In genomic region chr7:19290969-19291596, GRCm38 (mm10) we compare ENCODE assay signal across 8 mouse cellular contexts. TPM values are rescaled to one million over a fixed set of nuclear protein-coding genes. Genes with fewer than 3 reads are reported as not detected.
DNase-seq lines count a peak whose midpoint lies in the region; ATAC-seq and TF ChIP-seq lines count a peak whose summit lies in the region.

No protein-coding gene starts in this region.

- no peak for TF ChIP-seq CTCF in heart, postnatal 0 days (IDR thresholded peaks at IDR 0.05; ENCODE audit: low read depth)
- no peak for TF ChIP-seq CTCF in liver, adult 2 months (IDR thresholded peaks at IDR 0.05; ENCODE audit: low read depth, low read length)

- H3K4me2 ChIP-seq in kidney, embryonic 16.5 days (replicated peaks; ENCODE audit: low read depth, low read length), result peak overlapping the region; percentile 56
- peak overlapping the region; percentile 54 for H3K4me2 ChIP-seq in embryonic facial prominence, embryonic 14.5 days (ENCODE audit: low read depth, low read length)
- H3K4me2 ChIP-seq in heart, postnatal 0 days (ENCODE audit: low read depth, low read length), result peak overlapping the region; percentile 66
- peak overlapping the region; percentile 49 for H3K4me2 ChIP-seq in neural tube, embryonic 13.5 days

- 2% methylated on average over 20 of the region's 20 CpGs for WGBS in kidney, embryonic 16.5 days
- 2% methylated on average over 20 of the region's 20 CpGs for WGBS in embryonic facial prominence, embryonic 14.5 days
- WGBS in heart, postnatal 0 days, result 2% methylated on average over 20 of the region's 20 CpGs
- WGBS in liver, adult 2 months, result 6% methylated on average over 20 of the region's 20 CpGs
- 1% methylated on average over 20 of the region's 20 CpGs for WGBS in neural tube, embryonic 13.5 days

- TF ChIP-seq EP300 in heart, postnatal 0 days (IDR thresholded peaks at IDR 0.05; ENCODE audit: low read depth), result no peak

- ATAC-seq in kidney, embryonic 16.5 days (ENCODE audit: low FRiP score, low TSS enrichment), result 0 out of 2 replicates have a peak, but pooled peaks have one; percentile 14
- ATAC-seq in embryonic facial prominence, embryonic 14.5 days (ENCODE audit: low read depth), result peak; percentile 70; the same call in 1 of the 2 replicates
- peak; percentile 75 for ATAC-seq in heart, postnatal 0 days (ENCODE audit: insufficient read depth, low read depth)
- peak; percentile 20; the same call in 1 of the 2 replicates for ATAC-seq in neural tube, embryonic 13.5 days (ENCODE audit: low read depth)
- ATAC-seq in activated CD4-positive, CD25-positive, alpha-beta regulatory T cell, adult 4 months, result no peak

- H3K27me3 ChIP-seq in kidney, embryonic 16.5 days (ENCODE audit: insufficient read depth, low read length), result no peaks in the 10 kb centered on the region
- no peaks in the 10 kb centered on the region for H3K27me3 ChIP-seq in embryonic facial prominence, embryonic 14.5 days (replicated peaks; ENCODE audit: control insufficient read depth, insufficient read depth, low read length)
- H3K27me3 ChIP-seq in heart, postnatal 0 days (ENCODE audit: control insufficient read depth, insufficient read depth, low read length), result no peaks in the 10 kb centered on the region
- H3K27me3 ChIP-seq in liver, adult 2 months (ENCODE audit: control insufficient read depth, insufficient read depth, low read length), result no peaks in the 10 kb centered on the region
- H3K27me3 ChIP-seq in neural tube, embryonic 13.5 days, result no peaks in the 10 kb centered on the region

- TF ChIP-seq POLR2A in liver, adult 2 months (IDR thresholded peaks at IDR 0.05; ENCODE audit: extremely low read depth, insufficient read depth, low read length), result no peak

- H3K4me3 ChIP-seq in kidney, embryonic 16.5 days (ENCODE audit: low read length), result peak overlapping the region; percentile 41
- H3K4me3 ChIP-seq in embryonic facial prominence, embryonic 14.5 days (ENCODE audit: low read depth, low read length), result peak overlapping the region; percentile 37
- H3K4me3 ChIP-seq in heart, postnatal 0 days (ENCODE audit: low read depth, low read length), result peak overlapping the region; percentile 55
- H3K4me3 ChIP-seq in liver, adult 2 months (ENCODE audit: insufficient read depth, low read depth, low read length), result peak overlapping the region; percentile 30
- H3K4me3 ChIP-seq in neural tube, embryonic 13.5 days, result peak overlapping the region; percentile 19

- no peaks in the 10 kb centered on the region for H3K79me2 ChIP-seq in liver, adult 2 months (ENCODE audit: control insufficient read depth, insufficient read depth, low read length)

- no peak for DNase-seq in kidney, adult 9 months
- peak; percentile 60 for DNase-seq in embryonic facial prominence, embryonic 14.5 days (ENCODE audit: low spot score)
- peak; percentile 57 for DNase-seq in heart, postnatal 0 days (ENCODE audit: low spot score)
- no peak for DNase-seq in liver, adult 2 months (ENCODE audit: extremely low read depth, low read depth, low spot score)
- no peak for DNase-seq in right cerebral cortex, postnatal 36 days (ENCODE audit: low spot score in 2 of 2)

- no peaks in the 10 kb centered on the region for H3K9me3 ChIP-seq in kidney, embryonic 16.5 days (ENCODE audit: low read length)
- no peaks in the 10 kb centered on the region for H3K9me3 ChIP-seq in embryonic facial prominence, embryonic 14.5 days (ENCODE audit: control insufficient read depth, low read length)
- H3K9me3 ChIP-seq in heart, postnatal 0 days (replicated peaks; ENCODE audit: control insufficient read depth, low read length), result no peaks in the 10 kb centered on the region
- no peaks in the 10 kb centered on the region for H3K9me3 ChIP-seq in neural tube, embryonic 13.5 days

- no peak overlapping the region for H3K27ac ChIP-seq in kidney, embryonic 16.5 days (ENCODE audit: low read length)
- H3K27ac ChIP-seq in embryonic facial prominence, embryonic 14.5 days (replicated peaks; ENCODE audit: low read depth, low read length), result peak overlapping the region; percentile 45
- H3K27ac ChIP-seq in heart, postnatal 0 days (ENCODE audit: low read depth), result peak overlapping the region; percentile 71
- H3K27ac ChIP-seq in liver, adult 2 months (replicated peaks; ENCODE audit: insufficient read depth, low read depth, low read length), result no peak overlapping the region
- peak overlapping the region; percentile 33; the same call in 1 of the 2 replicates for H3K27ac ChIP-seq in neural tube, embryonic 13.5 days (replicated peaks)

- H3K9ac ChIP-seq in kidney, embryonic 16.5 days (replicated peaks; ENCODE audit: low read length), result peak overlapping the region; percentile 48
- H3K9ac ChIP-seq in embryonic facial prominence, embryonic 14.5 days (ENCODE audit: low read depth, low read length), result peak overlapping the region; percentile 58
- H3K9ac ChIP-seq in heart, postnatal 0 days (replicated peaks; ENCODE audit: low read depth, low read length), result peak overlapping the region; percentile 51
- H3K9ac ChIP-seq in liver, adult 2 months (ENCODE audit: low read depth, low read length), result no peak overlapping the region
- peak overlapping the region; percentile 58 for H3K9ac ChIP-seq in neural tube, embryonic 13.5 days

- peaks cover 5% of the 10 kb centered on the region for H3K4me1 ChIP-seq in kidney, embryonic 16.5 days (ENCODE audit: insufficient read depth, low read length)
- peaks cover 10% of the 10 kb centered on the region for H3K4me1 ChIP-seq in embryonic facial prominence, embryonic 14.5 days (ENCODE audit: control insufficient read depth, insufficient read depth, low read length)
- 0 out of 2 replicates have a peak, but pooled peaks cover 3% of the 10 kb centered on the region for H3K4me1 ChIP-seq in heart, postnatal 0 days (ENCODE audit: control insufficient read depth, insufficient read depth)
- H3K4me1 ChIP-seq in liver, adult 2 months (ENCODE audit: control insufficient read depth, insufficient read depth, low read length), result no peaks in the 10 kb centered on the region
- H3K4me1 ChIP-seq in neural tube, embryonic 13.5 days (replicated peaks), result peaks cover 17% of the 10 kb centered on the region

- H3K36me3 ChIP-seq in kidney, embryonic 16.5 days (ENCODE audit: insufficient read depth, low read length), result no peaks in the 10 kb centered on the region
- no peaks in the 10 kb centered on the region for H3K36me3 ChIP-seq in embryonic facial prominence, embryonic 14.5 days (ENCODE audit: control insufficient read depth, insufficient read depth, low read length)
- no peaks in the 10 kb centered on the region for H3K36me3 ChIP-seq in heart, postnatal 0 days (replicated peaks; ENCODE audit: control insufficient read depth, insufficient read depth, low read length)
- H3K36me3 ChIP-seq in liver, adult 2 months (ENCODE audit: control insufficient read depth, insufficient read depth, low read length), result no peaks in the 10 kb centered on the region
- H3K36me3 ChIP-seq in neural tube, embryonic 13.5 days, result peaks cover 75% of the 10 kb centered on the region

RNA-seq across cellular contexts. Expression of gene Rtn2, which starts 8.7 kb away (rescaled TPM):
- 8.0 and 9.4 TPM in 2 replicates for polyA plus RNA-seq in kidney, embryonic 16.5 days (2015; fragmentation: Nextera tagmentation; extraction: Ambion mirVana)
- polyA plus RNA-seq in embryonic facial prominence, embryonic 14.5 days (2014; fragmentation: Nextera tagmentation; extraction: Ambion mirVana), result 53.7 and 57.0 TPM in 2 replicates
- total RNA-seq in heart, postnatal 0 days (2014; rRNA removed; ENCODE audit: low replicate concordance), result 80.7 and 108 TPM in 2 replicates
- 51.7 and 53.6 TPM in 2 replicates for polyA plus RNA-seq in heart, postnatal 0 days (2015; fragmentation: Nextera tagmentation; extraction: Ambion mirVana)
- 0.27 and 0.65 TPM in 2 replicates for total RNA-seq in liver, adult 2 months (2014; rRNA removed)
- 0.62 and 1.1 TPM in 2 replicates for polyA plus RNA-seq in liver, adult 2 months (2012; rRNA removed)
- polyA plus RNA-seq in neural tube, embryonic 13.5 days (2015; fragmentation: Nextera tagmentation; extraction: Ambion mirVana), result 103 and 117 TPM in 2 replicates
- polyA plus RNA-seq in activated CD4-positive, CD25-positive, alpha-beta regulatory T cell, adult 4 months (2017; shearing (Covaris generic)), result not detected

RNA-seq across cellular contexts. Expression of gene Ppm1n, which starts 11.2 kb away (rescaled TPM):
- 0.22 TPM in 1 of 2 replicates, not detected in the other for polyA plus RNA-seq in kidney, embryonic 16.5 days (2015; fragmentation: Nextera tagmentation; extraction: Ambion mirVana)
- polyA plus RNA-seq in embryonic facial prominence, embryonic 14.5 days (2014; fragmentation: Nextera tagmentation; extraction: Ambion mirVana), result 0.49 TPM in 1 of 2 replicates, not detected in the other
- not detected in 2 replicates for total RNA-seq in heart, postnatal 0 days (2014; rRNA removed; ENCODE audit: low replicate concordance)
- polyA plus RNA-seq in heart, postnatal 0 days (2015; fragmentation: Nextera tagmentation; extraction: Ambion mirVana), result 0.47 and 0.56 TPM in 2 replicates
- 0.20 TPM in 1 of 2 replicates, not detected in the other for total RNA-seq in liver, adult 2 months (2014; rRNA removed)
- polyA plus RNA-seq in liver, adult 2 months (2012; rRNA removed), result 0.13 TPM in 1 of 2 replicates, not detected in the other
- polyA plus RNA-seq in neural tube, embryonic 13.5 days (2015; fragmentation: Nextera tagmentation; extraction: Ambion mirVana), result 0.41 and 0.59 TPM in 2 replicates
- polyA plus RNA-seq in activated CD4-positive, CD25-positive, alpha-beta regulatory T cell, adult 4 months (2017; shearing (Covaris generic)), result 1 to 10 TPM; 1.1 to 1.2 TPM

RNA-seq across cellular contexts. Expression of gene Fosb, which starts 18.8 kb away (rescaled TPM):
- 0.17 and 0.22 TPM in 2 replicates for polyA plus RNA-seq in kidney, embryonic 16.5 days (2015; fragmentation: Nextera tagmentation; extraction: Ambion mirVana)
- polyA plus RNA-seq in embryonic facial prominence, embryonic 14.5 days (2014; fragmentation: Nextera tagmentation; extraction: Ambion mirVana), result 0.15 and 0.28 TPM in 2 replicates
- 0.39 and 0.80 TPM in 2 replicates for total RNA-seq in heart, postnatal 0 days (2014; rRNA removed; ENCODE audit: low replicate concordance)
- 0.05 and 0.10 TPM in 2 replicates for polyA plus RNA-seq in heart, postnatal 0 days (2015; fragmentation: Nextera tagmentation; extraction: Ambion mirVana)
- 0.07 and 0.09 TPM in 2 replicates for total RNA-seq in liver, adult 2 months (2014; rRNA removed)
- polyA plus RNA-seq in liver, adult 2 months (2012; rRNA removed), result 0.06 and 0.11 TPM in 2 replicates
- 0.06 and 0.19 TPM in 2 replicates for polyA plus RNA-seq in neural tube, embryonic 13.5 days (2015; fragmentation: Nextera tagmentation; extraction: Ambion mirVana)
- polyA plus RNA-seq in activated CD4-positive, CD25-positive, alpha-beta regulatory T cell, adult 4 months (2017; shearing (Covaris generic)), result 1 to 10 TPM in 1 of 2 experiments, under 1 TPM in 1; 0.79 to 1.1 TPM

RNA-seq across cellular contexts. Expression of gene Vasp, which starts 19.5 kb away (rescaled TPM):
- polyA plus RNA-seq in kidney, embryonic 16.5 days (2015; fragmentation: Nextera tagmentation; extraction: Ambion mirVana), result 81.0 and 86.9 TPM in 2 replicates
- 70.0 and 70.7 TPM in 2 replicates for polyA plus RNA-seq in embryonic facial prominence, embryonic 14.5 days (2014; fragmentation: Nextera tagmentation; extraction: Ambion mirVana)
- total RNA-seq in heart, postnatal 0 days (2014; rRNA removed; ENCODE audit: low replicate concordance), result 115 and 127 TPM in 2 replicates
- polyA plus RNA-seq in heart, postnatal 0 days (2015; fragmentation: Nextera tagmentation; extraction: Ambion mirVana), result 67.7 and 72.2 TPM in 2 replicates
- 6.3 and 11.3 TPM in 2 replicates for total RNA-seq in liver, adult 2 months (2014; rRNA removed)
- polyA plus RNA-seq in liver, adult 2 months (2012; rRNA removed), result 24.2 and 37.1 TPM in 2 replicates
- polyA plus RNA-seq in neural tube, embryonic 13.5 days (2015; fragmentation: Nextera tagmentation; extraction: Ambion mirVana), result 41.2 and 46.3 TPM in 2 replicates
- polyA plus RNA-seq in activated CD4-positive, CD25-positive, alpha-beta regulatory T cell, adult 4 months (2017; shearing (Covaris generic)), result 100 to 1,000 TPM in 1 of 2 experiments, 10 to 100 TPM in 1; 96.0 to 113 TPM

RNA-seq across cellular contexts. Expression of gene Ercc1, which starts 53.5 kb away (rescaled TPM):
- 81.8 and 86.1 TPM in 2 replicates for polyA plus RNA-seq in kidney, embryonic 16.5 days (2015; fragmentation: Nextera tagmentation; extraction: Ambion mirVana)
- polyA plus RNA-seq in embryonic facial prominence, embryonic 14.5 days (2014; fragmentation: Nextera tagmentation; extraction: Ambion mirVana), result 64.0 and 75.1 TPM in 2 replicates
- 26.2 and 40.5 TPM in 2 replicates for total RNA-seq in heart, postnatal 0 days (2014; rRNA removed; ENCODE audit: low replicate concordance)
- 55.2 and 61.0 TPM in 2 replicates for polyA plus RNA-seq in heart, postnatal 0 days (2015; fragmentation: Nextera tagmentation; extraction: Ambion mirVana)
- total RNA-seq in liver, adult 2 months (2014; rRNA removed), result 6.5 and 6.6 TPM in 2 replicates
- 8.5 and 9.4 TPM in 2 replicates for polyA plus RNA-seq in liver, adult 2 months (2012; rRNA removed)
- polyA plus RNA-seq in neural tube, embryonic 13.5 days (2015; fragmentation: Nextera tagmentation; extraction: Ambion mirVana), result 90.7 and 96.1 TPM in 2 replicates
- 10 to 100 TPM; 61.1 to 72.3 TPM for polyA plus RNA-seq in activated CD4-positive, CD25-positive, alpha-beta regulatory T cell, adult 4 months (2017; shearing (Covaris generic))

Comparison
In these comparisons a context has a peak if more than half of its experiments do, and no peak if none do; other contexts are left out.
1. H3K27ac ChIP-seq: peak in embryonic facial prominence, embryonic 14.5 days (single experiment), heart, postnatal 0 days (single experiment) and neural tube, embryonic 13.5 days (single experiment); none in kidney, embryonic 16.5 days (single experiment) and liver, adult 2 months (single experiment).
2. DNase-seq: peak in embryonic facial prominence, embryonic 14.5 days (single experiment) and heart, postnatal 0 days (single experiment); none in kidney, adult 9 months (single experiment), liver, adult 2 months (single experiment) and right cerebral cortex, postnatal 36 days (0 of 2).
3. Peak in every context shown above with its lines, with median percentiles within 50 percentile points of each other: H3K4me2 ChIP-seq and H3K4me3 ChIP-seq.